Mouse (Mus musculus): ENCODE measurements around the gene Cdc42bpg.

Cdc42bpg gene

DNA sequence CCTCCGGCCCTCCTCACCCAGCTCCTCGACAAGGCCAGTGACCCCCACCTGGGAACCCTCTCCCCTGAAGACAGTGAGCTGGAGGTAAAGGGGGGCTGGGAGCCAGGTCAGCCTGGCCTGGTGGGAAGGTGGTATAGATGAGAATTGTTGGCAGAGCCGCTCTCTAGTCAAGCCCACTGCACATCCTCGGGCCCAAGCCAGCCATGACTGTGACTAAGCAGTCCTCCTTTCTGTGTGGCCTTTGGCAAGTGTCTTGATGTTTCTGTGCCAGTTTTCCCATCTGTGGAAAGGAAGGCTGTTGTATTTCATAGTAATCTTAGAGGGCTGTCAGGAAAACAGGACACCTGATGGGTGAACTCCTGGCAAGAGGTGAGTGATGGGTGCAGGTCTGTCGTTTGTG, 37.7 kb downstream of the Cdc42bpg start:
- no peak for ATAC-seq (ENCODE audit: insufficient number of reproducible peaks, low FRiP score, low TSS enrichment)

DNA sequence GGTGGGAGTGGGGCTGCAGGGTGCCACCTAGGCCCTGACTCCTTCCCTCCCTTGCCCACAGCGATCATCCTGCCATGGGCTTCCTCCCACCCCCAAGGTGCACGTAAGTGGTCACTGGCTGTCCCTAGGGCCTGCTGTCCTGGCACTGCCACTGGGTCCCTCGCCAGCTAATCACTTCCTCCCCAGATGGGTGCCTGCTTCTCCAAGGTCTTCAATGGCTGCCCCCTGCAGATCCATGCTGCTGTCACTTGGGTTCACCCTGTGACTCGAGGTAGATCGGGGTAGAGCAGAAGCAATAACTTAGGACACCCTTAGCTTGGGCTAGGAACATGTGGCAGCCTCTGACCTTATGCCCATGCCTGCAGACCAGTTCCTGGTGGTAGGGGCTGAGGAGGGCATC, 39.8 kb downstream of the Cdc42bpg start:
- ATAC-seq (ENCODE audit: insufficient number of reproducible peaks, low FRiP score, low TSS enrichment): no peak

DNA sequence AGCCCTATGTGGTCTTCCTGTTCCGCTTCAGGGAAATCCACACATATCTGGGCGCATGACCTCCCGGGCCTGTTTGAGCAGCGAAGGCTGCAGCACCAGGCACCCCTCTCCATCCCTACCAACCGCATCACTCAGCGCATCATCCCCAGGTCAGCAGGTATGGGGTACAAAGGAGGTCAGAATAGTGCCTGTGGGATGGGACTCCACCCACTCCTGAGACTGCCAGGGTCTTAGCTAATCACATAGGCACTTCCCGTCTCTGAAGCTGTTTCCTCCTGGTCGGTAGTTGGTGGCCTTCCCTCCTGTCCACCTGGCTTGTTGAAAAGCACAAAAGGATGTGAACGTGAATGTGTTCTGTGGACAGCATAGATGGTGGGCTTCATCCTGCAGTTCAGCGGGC, 40.4 kb downstream of the Cdc42bpg start:
- no peak for ATAC-seq (ENCODE audit: insufficient number of reproducible peaks, low FRiP score, low TSS enrichment)

DNA sequence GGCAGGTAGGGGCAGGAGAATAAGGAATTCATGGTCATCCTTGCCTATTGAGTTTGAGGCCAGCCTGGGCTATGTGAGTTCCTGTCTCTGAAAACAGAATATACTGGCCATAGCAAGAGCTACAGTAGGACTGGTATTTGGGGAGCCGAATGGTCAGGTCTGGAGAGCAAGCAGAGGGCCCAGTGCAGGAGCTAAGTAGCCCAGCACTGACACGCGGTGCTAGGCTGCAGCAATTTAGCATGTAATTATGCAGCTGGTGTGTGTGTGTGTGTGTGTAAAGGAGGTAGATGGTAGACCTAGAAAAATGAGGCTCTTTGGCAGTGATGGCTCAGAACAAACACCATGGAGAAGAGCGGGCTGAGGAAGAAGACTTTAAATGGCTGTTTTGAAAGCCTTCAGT, 41.4 kb downstream of the Cdc42bpg start:
- no peak for ATAC-seq (ENCODE audit: insufficient number of reproducible peaks, low FRiP score, low TSS enrichment)

DNA sequence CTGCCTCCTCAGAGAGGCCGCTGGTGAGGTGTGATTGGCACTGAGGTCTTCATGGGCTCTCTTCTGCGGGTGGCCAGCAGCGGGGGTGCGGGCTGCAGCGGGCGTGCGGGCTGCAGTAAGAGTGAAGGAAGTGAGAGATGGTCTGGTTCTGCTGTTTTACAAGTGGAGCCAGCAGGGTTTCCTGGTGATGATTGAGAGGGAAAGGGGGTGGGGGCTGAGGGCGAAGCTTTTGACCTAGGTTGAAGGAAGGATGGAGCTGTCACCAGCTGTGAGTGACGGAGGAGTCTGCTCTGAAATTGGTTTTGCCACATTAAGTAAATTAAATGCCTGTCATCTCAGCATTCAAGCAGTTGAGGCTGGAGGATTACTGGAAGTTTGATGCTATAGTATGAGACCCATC, 42.5 kb downstream of the Cdc42bpg start:
- ATAC-seq (ENCODE audit: insufficient number of reproducible peaks, low FRiP score, low TSS enrichment): no peak

DNA sequence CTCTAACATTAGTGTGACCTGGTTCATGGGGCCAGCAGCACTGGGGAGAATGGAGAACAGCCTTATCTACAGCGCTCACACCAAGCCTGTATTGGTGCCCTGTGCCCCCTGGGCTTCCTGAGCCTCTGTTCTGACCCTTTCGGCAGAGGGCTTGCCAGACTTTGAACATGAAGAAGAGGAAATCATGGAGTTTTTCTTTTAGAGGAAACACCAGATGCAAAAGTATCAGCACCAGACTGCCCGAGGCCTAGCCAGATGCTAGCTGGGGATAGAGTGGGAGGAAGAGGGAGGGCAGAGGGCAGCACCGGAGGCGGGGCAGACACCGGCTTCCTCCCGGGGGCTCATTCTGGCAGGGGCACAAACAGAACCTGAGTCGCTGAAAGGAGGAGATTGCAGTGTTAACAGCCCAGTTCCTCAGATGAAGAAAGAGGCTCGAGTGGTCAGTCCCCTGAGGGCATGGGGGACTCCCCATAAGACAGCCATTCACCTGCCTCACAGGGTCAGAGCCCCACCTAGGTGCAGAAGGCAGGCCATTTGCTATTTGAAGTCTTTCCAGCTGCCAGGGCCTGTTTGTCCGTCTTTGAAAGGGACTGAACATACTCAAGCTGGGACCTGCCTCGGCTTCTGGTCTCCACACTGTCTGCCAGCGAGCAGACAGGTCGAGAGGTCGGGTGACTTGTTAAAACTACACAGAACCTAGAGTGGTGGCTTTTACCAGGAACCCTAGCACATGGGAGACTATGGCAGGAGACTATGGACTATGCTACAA, 43.1 kb downstream of the Cdc42bpg start:
- ATAC-seq (ENCODE audit: insufficient number of reproducible peaks, low FRiP score, low TSS enrichment): no peak

DNA sequence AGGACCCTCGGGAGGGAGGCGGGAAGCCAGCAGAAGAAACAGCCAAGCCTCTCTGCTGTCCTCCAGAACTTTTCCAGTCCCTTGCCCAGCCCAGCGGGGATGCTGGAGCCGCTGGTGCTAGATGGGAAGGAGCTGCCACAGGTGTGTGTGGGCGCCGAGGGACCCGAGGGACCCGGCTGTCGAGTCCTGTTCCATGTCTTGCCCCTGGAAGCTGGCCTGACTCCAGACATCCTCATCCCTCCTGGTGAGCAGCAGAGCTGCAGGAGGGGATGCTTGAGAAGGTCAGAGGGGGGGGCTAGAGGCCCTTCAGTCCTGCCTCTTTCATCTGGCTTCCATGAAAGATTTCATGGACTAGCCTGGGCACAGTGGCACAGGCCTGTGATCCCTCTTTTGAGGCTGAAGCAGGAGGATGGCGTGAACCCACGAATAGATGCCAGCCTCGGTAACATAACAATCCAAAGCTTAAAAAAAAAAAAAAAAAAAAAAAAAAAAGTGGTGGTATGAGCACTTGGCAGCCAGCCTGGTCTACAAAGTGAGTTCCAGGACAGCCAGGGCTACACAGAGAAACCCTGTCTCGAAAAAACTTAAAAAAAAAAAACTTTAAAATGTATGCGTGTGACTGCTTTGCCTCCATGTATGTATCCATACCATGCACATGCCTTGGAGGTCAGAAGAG, 45.3 kb downstream of the Cdc42bpg start:
- ATAC-seq (ENCODE audit: insufficient number of reproducible peaks, low FRiP score, low TSS enrichment): no peak

DNA sequence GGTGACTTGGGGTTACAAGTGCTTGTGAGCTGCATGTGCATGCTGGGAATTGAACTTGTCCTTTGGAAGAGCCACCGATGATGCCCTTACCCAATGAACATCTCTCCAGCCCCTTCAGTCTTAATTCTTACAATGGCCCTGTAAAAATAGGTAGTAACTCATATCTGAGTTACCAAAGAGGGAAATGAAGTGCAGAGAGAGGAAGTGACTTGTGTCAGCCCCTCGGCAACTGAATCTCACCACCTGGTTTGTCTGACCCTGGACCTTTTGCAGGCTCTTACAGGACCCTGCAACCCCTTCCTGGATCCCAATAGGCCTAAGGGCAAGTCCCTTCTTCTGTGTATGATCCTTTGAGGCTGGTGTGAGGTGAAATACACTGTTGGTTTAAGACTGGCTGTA, 45.9 kb downstream of the Cdc42bpg start:
- ATAC-seq (ENCODE audit: insufficient number of reproducible peaks, low FRiP score, low TSS enrichment): no peak

DNA sequence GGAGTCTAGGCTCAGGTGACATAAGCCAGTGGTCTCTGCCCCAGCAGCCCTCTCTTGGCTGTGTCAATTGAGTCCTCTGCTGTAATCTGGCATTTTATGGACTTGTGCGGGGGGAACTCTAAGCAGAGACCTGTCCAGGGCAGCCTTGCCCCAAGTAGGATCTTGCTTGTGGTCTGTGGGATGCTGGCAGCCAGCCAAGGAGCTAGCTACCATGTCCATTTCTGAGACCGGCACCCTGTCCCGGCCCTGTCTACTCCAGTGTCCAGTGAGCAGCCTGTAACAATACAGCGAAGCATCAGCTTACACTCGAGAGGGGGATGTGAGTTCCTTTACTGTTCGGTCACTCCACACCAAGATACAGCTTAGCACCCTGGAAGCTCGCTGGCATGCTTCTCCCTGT, 47.8 kb downstream of the Cdc42bpg start:
- no peak for ATAC-seq (ENCODE audit: insufficient number of reproducible peaks, low FRiP score, low TSS enrichment)

DNA sequence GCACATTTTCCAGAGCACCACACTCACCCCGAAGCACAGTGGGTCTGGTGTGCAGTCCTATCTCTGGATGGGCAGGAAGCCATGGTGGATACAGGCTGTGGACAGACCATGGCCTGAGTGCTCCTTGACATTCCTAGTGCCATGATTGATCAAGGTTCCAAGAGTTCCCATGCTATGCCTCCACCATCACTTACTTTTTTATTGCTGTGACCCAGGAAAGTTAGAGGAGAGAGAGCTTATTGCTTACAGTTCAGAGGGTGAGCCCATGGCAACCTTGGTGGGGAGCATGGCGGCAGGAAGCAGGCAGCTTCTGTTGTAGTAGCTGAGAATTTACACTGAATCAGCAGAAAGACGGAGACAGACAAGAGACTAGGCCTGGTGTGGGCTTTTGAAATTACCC, 55.0 kb downstream of the Cdc42bpg start:
- ATAC-seq (ENCODE audit: insufficient number of reproducible peaks, low FRiP score, low TSS enrichment): no peak

DNA sequence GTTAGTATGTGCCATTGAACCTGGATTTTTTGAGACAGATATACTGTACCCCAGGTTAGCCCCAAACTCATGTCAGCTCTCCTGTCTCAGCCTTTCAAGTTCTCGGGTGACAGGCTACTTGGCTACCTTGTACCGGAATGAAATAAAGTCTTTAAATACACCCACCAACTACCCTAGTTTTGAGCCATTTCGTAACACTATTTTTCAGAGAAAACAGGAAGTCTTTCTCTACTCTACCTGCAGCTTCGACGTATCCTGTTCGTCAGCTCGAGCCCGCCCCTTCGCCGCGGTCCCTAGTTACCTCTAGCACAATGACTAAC, 56.8 kb downstream of the Cdc42bpg start:
- ATAC-seq (ENCODE audit: insufficient number of reproducible peaks, low FRiP score, low TSS enrichment): no peak; the same call in 1 of the 2 replicates

DNA sequence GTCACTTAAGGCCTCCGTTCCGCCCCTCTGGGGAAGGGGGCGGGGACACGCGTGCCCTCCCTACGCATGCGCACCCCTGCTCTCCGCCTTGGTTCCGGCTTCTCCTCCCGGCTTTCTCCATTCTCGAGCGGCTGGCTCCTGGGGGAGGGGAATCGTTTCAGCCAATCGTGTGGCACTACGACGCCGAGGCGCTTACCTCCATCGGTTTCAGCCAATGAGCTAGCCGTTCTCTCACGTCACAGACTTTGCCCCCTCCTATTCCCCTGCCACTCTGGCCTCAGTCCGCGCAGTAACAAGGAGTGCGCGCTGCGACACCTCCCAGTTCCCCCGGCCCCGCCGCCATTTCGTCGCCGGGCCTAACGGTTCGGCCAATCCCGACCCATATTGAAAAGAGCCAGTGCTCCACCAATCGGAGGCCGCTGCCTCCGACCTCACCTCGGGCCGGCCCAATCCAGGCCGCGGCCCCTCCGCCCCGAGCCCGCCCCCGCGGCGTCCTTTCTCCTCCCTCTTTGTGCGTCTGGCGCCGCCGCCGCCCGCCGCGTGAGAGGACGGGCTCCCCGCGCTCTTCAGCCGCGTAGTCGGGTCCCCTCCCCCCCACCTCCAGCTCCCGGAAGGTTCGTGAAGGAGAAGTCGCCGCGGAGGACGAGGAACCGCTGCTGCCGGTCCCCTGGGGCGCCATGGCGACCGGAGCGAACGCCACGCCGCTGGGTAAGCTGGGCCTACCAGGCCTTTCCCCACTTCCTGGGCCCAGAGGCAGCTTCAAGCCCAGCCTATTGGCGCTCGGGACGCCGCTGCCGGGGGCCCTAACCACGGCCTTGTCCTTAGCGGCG, 57.4 kb downstream of the Cdc42bpg start, which contains the start of gene Sf1:
Sf1 (plus strand) TSS at position 280 of the 830 bp plus-strand sequence.
- ATAC-seq (ENCODE audit: insufficient number of reproducible peaks, low FRiP score, low TSS enrichment): peak; percentile 91

DNA sequence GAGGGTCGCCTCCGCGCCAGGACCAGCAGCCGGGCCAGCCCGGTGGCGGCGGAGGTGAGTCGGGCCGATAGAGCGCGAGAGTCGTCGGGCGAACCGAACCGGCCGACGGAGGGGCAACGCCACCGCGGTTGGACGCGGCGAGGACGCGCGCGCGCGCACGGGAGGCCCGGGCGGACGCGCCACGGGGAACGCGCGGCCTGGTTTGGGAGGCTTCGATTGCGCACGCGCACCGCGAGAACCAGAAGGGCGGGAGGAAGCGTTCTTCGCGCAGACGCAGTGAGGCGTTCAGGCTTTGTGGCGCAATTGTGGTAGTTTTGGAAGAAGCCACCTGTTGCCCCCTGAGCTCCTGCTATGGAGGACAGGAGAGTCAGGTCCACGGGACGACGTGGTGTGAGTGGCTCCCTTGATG, 58.1 kb downstream of the Cdc42bpg start:
- peak; percentile 28; the same call in 1 of the 2 replicates for ATAC-seq (ENCODE audit: insufficient number of reproducible peaks, low FRiP score, low TSS enrichment)

DNA sequence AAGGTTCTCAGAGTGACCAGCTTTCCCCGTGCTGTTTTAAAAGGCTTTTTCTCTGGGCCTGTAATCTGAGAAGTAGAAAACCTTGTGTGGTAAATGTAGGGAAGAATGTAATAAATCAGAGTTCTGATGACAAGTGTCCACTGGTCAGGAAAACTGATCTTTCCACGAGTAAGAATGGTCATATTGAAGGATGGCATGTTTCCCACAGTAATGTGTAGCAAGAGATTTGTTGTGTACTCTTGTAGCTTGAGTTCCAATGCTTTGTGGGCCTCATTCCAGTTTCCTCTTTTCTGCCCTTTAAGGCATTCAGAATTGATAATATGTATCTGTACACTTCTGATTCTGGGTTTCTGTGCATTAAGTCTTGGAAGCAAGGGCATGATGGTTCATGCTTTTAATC, 58.6 kb downstream of the Cdc42bpg start:
- no peak for ATAC-seq (ENCODE audit: insufficient number of reproducible peaks, low FRiP score, low TSS enrichment)

DNA sequence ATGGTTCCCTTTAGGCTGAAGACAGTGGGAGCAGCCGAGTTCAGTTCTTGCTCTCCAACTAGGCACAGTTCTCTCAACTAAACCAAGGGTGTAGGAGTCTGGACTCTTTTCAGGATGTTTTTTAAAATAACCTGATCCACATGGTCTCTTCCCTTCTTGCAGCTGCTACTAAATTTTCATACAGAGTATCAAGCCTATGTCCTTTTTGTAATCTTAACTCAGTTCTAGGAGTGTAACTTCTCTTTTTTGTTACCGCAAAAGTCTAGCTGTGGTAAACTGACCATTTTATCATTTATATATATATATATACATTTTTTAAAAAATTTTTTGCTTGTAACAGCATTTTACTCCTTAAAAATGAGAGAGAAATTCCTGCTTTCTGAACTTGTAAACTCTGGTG, 63.9 kb downstream of the Cdc42bpg start:
- ATAC-seq (ENCODE audit: insufficient number of reproducible peaks, low FRiP score, low TSS enrichment): no peak

DNA sequence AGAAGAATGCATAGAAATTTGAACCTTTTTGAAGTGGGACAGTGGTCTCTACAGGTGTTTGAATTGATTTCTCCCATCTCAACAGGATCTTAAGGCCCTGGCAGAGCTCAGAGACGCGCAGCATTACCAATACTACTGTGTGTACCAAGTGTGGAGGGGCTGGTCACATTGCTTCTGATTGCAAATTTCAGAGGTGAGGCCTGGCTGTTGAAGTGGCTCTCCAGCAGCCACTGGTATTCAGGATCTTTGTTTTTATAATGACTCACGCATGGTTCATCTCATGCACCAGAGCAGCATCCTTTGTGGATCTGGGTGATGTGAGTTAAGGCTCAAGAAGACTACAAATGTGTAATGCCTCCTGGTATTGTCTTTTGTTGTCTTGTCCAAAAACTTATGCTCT, 66.2 kb downstream of the Cdc42bpg start:
- ATAC-seq (ENCODE audit: insufficient number of reproducible peaks, low FRiP score, low TSS enrichment): no peak

DNA sequence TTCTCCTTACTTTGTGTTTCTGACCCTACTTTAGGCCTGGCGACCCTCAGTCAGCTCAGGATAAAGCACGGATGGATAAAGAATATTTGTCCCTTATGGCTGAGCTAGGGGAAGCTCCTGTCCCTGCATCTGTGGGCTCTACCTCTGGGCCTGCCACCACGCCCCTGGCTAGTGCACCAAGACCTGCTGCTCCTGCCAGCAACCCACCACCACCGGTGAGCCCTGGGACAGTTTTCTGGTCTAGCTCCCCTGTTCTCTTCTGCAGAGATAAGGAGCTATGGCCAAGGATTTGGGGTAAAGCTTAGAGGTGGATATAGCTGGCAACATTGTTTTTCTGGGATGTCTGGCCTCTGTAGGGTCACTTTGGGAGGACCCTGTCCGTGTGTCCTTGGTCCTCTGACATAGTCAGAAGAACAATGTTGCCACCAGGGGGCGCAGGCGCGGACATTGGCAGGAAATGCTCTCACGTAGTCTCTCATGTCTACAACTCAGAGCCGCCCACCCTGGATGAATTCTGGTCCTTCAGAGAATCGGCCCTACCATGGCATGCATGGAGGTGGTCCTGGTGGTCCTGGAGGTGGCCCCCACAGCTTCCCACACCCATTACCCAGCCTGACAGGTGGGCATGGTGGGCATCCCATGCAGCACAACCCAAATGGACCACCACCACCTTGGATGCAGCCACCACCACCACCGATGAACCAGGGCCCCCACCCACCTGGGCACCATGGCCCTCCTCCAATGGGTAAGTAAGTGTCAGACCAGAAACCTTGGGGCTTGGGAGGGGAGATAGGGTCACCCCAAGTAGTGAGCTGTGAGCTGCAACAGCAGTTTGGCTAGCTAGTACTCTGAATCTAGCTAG, 67.5 kb downstream of the Cdc42bpg start:
- ATAC-seq (ENCODE audit: insufficient number of reproducible peaks, low FRiP score, low TSS enrichment): 0 out of 2 replicates have a peak, but pooled peaks have one; percentile 20

DNA sequence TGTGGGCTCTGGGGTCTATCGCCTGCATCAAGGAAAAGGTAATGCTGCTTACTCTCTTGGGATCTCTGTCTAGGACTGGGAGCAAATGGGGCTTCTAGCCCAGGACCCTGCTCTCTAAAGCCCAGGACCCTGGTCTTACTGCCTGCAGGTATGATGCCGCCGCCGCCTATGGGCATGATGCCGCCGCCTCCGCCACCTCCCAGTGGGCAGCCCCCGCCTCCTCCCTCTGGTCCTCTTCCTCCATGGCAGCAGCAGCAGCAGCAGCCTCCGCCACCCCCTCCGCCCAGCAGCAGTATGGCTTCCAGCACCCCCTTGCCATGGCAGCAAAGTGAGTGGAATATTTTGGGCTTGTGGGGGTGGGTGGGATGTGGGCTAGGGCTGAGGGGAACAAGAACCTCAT, 68.3 kb downstream of the Cdc42bpg start:
- no peak for ATAC-seq (ENCODE audit: insufficient number of reproducible peaks, low FRiP score, low TSS enrichment)
